ENCODE assay signal across 28 mouse cellular contexts in the genomic region with DNA sequence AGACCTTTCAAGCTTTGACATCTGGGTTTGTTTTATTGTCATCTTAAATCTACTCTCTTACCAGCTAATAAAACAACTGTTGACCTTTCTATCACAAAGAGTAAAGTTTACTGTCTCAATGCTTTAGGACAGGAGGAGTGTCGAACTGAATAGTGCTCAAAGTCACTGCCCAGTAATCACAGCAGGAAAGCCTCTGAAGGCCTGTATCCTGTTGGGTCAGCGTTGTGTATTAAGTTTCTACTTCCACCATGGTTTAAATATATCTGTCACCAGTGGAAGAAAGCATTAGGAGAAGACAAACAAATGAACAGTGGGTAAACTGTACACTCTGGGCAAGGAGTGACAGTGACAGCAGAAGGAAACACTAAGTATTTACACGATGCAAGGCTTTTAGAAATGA.
A peak's percentile ranks its signal among the peaks of the same experiment; 100 is the strongest.
DNase-seq lines count a peak whose midpoint lies in the region; ATAC-seq and TF ChIP-seq lines count a peak whose summit lies in the region.
"Had no signal": no experiment of that assay in that cellular context is flagged by ENCODE, and none has a peak within 500 bp of the region (broad histone marks: within the 10 kb centered on the region; RNA-seq: fewer than 3 reads in every experiment).

No protein-coding gene starts in this region.

- peaks cover 23% of the 10 kb centered on the region for H3K36me3 ChIP-seq in kidney, adult 2 months (ENCODE audit: control insufficient read depth, insufficient read depth, low read length)
- peaks cover 56% of the 10 kb centered on the region for H3K36me3 ChIP-seq in kidney, embryonic 16.5 days (ENCODE audit: insufficient read depth, low read length)
- H3K36me3 ChIP-seq in lung, embryonic 15.5 days = peaks cover 41% of the 10 kb centered on the region
- H3K36me3 ChIP-seq: forebrain, embryonic 15.5 days had no signal

- H3K9ac ChIP-seq in kidney, embryonic 16.5 days (replicated peaks; ENCODE audit: low read length) = no peak overlapping the region
- H3K9ac ChIP-seq in lung, embryonic 15.5 days = no peak overlapping the region
- H3K9ac ChIP-seq: embryonic facial prominence, embryonic 13.5 days; forebrain, embryonic 12.5 days; forebrain, embryonic 15.5 days; heart, embryonic 12.5 days; heart, embryonic 15.5 days had no signal

- H3K4me3 ChIP-seq in kidney, adult 2 months (ENCODE audit: insufficient read depth, low read depth, low read length) = no peak overlapping the region
- H3K4me3 ChIP-seq in kidney, embryonic 16.5 days (ENCODE audit: low read length) = no peak overlapping the region
- no peak overlapping the region for H3K4me3 ChIP-seq in lung, embryonic 15.5 days
- H3K4me3 ChIP-seq: embryonic facial prominence, embryonic 10.5 days; embryonic facial prominence, embryonic 13.5 days; erythroblast, embryonic 14.5 days; forebrain, embryonic 12.5 days; forebrain, embryonic 15.5 days; heart, embryonic 12.5 days; heart, embryonic 15.5 days; hindbrain, embryonic 10.5 days had no signal

- WGBS in kidney, adult 2 months = 18% methylated on average over 3 of the region's 3 CpGs
- WGBS in kidney, embryonic 16.5 days = 14% methylated on average over 3 of the region's 3 CpGs
- WGBS in lung, embryonic 15.5 days = 31% methylated on average over 3 of the region's 3 CpGs

- H3K4me2 ChIP-seq in kidney, embryonic 16.5 days (replicated peaks; ENCODE audit: low read depth, low read length) = no peak overlapping the region
- no peak overlapping the region for H3K4me2 ChIP-seq in lung, embryonic 15.5 days
- H3K4me2 ChIP-seq: embryonic facial prominence, embryonic 13.5 days; forebrain, embryonic 12.5 days; forebrain, embryonic 15.5 days; heart, embryonic 12.5 days; heart, embryonic 15.5 days had no signal

- no peak for DNase-seq in kidney, adult 2 months
- no peak for DNase-seq in kidney, adult 8-10 months
- no peak for DNase-seq in kidney, postnatal 4 days
- DNase-seq in lung, postnatal 10 days = no peak
- DNase-seq in lung, postnatal 36 days = peak; percentile 20
- DNase-seq in lung, adult 18-20 months = no peak
- DNase-seq: adrenal gland, adult 8-10 months; adrenal gland, postnatal 25 days; cerebellum, adult 11-12 months; cerebellum, adult 8-10 months; cerebellum, postnatal 10 days; cerebellum, postnatal 36 days; embryo, embryonic 11 days; gastrocnemius, postnatal 25 days; heart, adult 18-20 months; heart, postnatal 10 days; heart, postnatal 36 days had no signal

- no peaks in the 10 kb centered on the region for H3K27me3 ChIP-seq in kidney, adult 2 months (replicated peaks; ENCODE audit: control insufficient read depth, insufficient read depth, low read length)
- no peaks in the 10 kb centered on the region for H3K27me3 ChIP-seq in kidney, embryonic 16.5 days (ENCODE audit: insufficient read depth, low read length)
- H3K27me3 ChIP-seq in lung, embryonic 15.5 days = no peaks in the 10 kb centered on the region
- H3K27me3 ChIP-seq: embryonic facial prominence, embryonic 13.5 days; forebrain, embryonic 12.5 days; forebrain, embryonic 15.5 days; heart, embryonic 12.5 days; heart, embryonic 15.5 days had no signal

- H3K4me1 ChIP-seq in kidney, adult 2 months (ENCODE audit: control insufficient read depth, insufficient read depth, low read length) = no peaks in the 10 kb centered on the region; the same call in 1 of the 2 replicates
- H3K4me1 ChIP-seq in kidney, embryonic 16.5 days (ENCODE audit: insufficient read depth, low read length) = 0 out of 2 replicates have a peak, but pooled peaks cover 6% of the 10 kb centered on the region
- H3K4me1 ChIP-seq in lung, embryonic 15.5 days = peaks cover 1% of the 10 kb centered on the region
- H3K4me1 ChIP-seq: embryonic facial prominence, embryonic 10.5 days; embryonic facial prominence, embryonic 13.5 days; forebrain, embryonic 12.5 days; forebrain, embryonic 15.5 days; hindbrain, embryonic 10.5 days had no signal

- ATAC-seq in kidney, embryonic 16.5 days (ENCODE audit: low FRiP score, low TSS enrichment) = peak; percentile 85
- ATAC-seq in lung, embryonic 15.5 days (ENCODE audit: borderline replicate concordance, extremely low read depth, low FRiP score, low TSS enrichment) = peak; percentile 57; the same call in 1 of the 2 replicates
- ATAC-seq: activated CD4-positive, CD25-positive, alpha-beta regulatory T cell, adult 4 months; forebrain, embryonic 15.5 days had no signal

- no peak for TF ChIP-seq CTCF in kidney, adult 2 months (conservative IDR thresholded peaks at IDR 0.05; ENCODE audit: insufficient read depth, insufficient read length, low read depth, low read length)

- peak overlapping the region; percentile 45 for H3K27ac ChIP-seq in kidney, adult 2 months (ENCODE audit: insufficient read depth, low read depth, low read length)
- H3K27ac ChIP-seq in kidney, embryonic 16.5 days (ENCODE audit: low read length) = peak overlapping the region; percentile 55; the same call in 1 of the 2 replicates
- no peak overlapping the region for H3K27ac ChIP-seq in lung, embryonic 15.5 days
- H3K27ac ChIP-seq: embryonic facial prominence, embryonic 10.5 days; embryonic facial prominence, embryonic 13.5 days; forebrain, embryonic 12.5 days; forebrain, embryonic 15.5 days; heart, embryonic 15.5 days; hindbrain, embryonic 10.5 days had no signal

- no peaks in the 10 kb centered on the region for H3K9me3 ChIP-seq in kidney, embryonic 16.5 days (ENCODE audit: low read length)
- no peaks in the 10 kb centered on the region for H3K9me3 ChIP-seq in lung, embryonic 15.5 days
- H3K9me3 ChIP-seq: embryonic facial prominence, embryonic 10.5 days; embryonic facial prominence, embryonic 13.5 days; forebrain, embryonic 12.5 days; forebrain, embryonic 15.5 days; heart, embryonic 12.5 days; heart, embryonic 15.5 days; hindbrain, embryonic 10.5 days had no signal

- TF ChIP-seq POLR2A in kidney, adult 2 months (IDR thresholded peaks at IDR 0.05; ENCODE audit: low read depth, low read length) = no peak
